Mouse (Mus musculus): ENCODE measurements around the gene Tex11. TPM values are rescaled to one million over a fixed set of nuclear protein-coding genes. Genes with fewer than 3 reads are reported as not detected.

The Tex11 gene
- polyA plus RNA-seq (2017; shearing (Covaris generic)) = not detected

GRCm38 (mm10) chrX:101059541-101059940 lies at the start of gene Tex11:
Tex11 (minus strand) TSS chrX:101059667.

GRCm38 (mm10) chrX:101085920-101086319 lies 26.5 kb upstream of the Tex11 start, which contains the start of gene Slc7a3:
Slc7a3 (minus strand) TSS chrX:101086020.

Other genes starting within 250 kb of the Tex11 start
- 1.0 TPM for gene Slc7a3, start 26.4 kb upstream of the Tex11 start, polyA plus RNA-seq (2017; shearing (Covaris generic))
- gene Snx12, start 162.9 kb upstream of the Tex11 start, polyA plus RNA-seq (2017; shearing (Covaris generic)) = 51.6 TPM
- 1.6 TPM for gene Foxo4, start 194.9 kb upstream of the Tex11 start, polyA plus RNA-seq (2017; shearing (Covaris generic))
- 3.7 TPM for gene Gm614, start 204.3 kb upstream of the Tex11 start, polyA plus RNA-seq (2017; shearing (Covaris generic))
- gene Il2rg, start 208.6 kb upstream of the Tex11 start, polyA plus RNA-seq (2017; shearing (Covaris generic)) = 1,832 TPM
- gene Gm20489, start 209.4 kb upstream of the Tex11 start, polyA plus RNA-seq (2017; shearing (Covaris generic)) = not detected
- 66.4 TPM for gene Med12, start 214.4 kb upstream of the Tex11 start, polyA plus RNA-seq (2017; shearing (Covaris generic))
- gene Nlgn3, start 239.5 kb upstream of the Tex11 start, polyA plus RNA-seq (2017; shearing (Covaris generic)) = not detected

All from effector memory CD4-positive, alpha-beta T cell, adult 7 months (primary cell).